Mouse (Mus musculus) adrenal gland, adult 8-10 months (tissue): Measurements from ENCODE around the gene Rbm18. TPM values are rescaled to one million over a fixed set of nuclear protein-coding genes. Genes with fewer than 3 reads are reported as not detected.
A peak's percentile ranks its signal among the peaks of the same experiment; 100 is the strongest.

Source experiments
- DNase-seq: peaks from one replicate; pipeline ENCODE4 v3.0.0; 2022
- total RNA-seq, 4 experiments: library from RNA; stranded (reverse); gene quantifications; 2 replicates each; pipeline ENCODE4 v1.2.4; 2022

Gene Rbm18
- total RNA-seq, 4 experiments from 2014 or later: 26.7 to 32.6 (median 29.8) TPM

DNA sequence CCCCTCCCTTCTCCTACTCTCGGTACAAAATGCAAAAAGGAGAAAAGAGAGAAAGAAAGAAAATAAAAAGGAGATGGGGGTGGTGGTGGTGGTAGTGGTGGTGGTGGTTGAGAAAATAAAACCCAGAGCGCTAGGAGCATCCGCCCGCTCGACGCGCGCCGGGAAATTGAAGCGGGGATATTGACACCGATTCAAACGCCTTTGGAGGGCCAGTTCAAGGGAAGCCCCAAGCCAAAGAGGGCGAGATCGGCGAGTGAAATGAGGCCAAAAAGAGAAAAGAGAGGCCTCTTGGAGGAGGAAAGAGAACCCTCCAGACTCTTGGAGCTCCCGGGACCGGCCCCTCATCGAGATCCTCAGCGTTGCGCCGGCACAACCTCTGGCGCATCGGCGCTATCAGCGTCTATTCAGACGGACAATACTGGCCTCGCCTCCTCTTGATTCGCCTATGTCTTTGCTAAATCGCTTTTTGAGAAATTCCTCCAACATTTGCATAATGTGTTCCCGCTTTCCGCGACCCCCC is 32.1 kb downstream of the Rbm18 start:
- no peak for DNase-seq

DNA sequence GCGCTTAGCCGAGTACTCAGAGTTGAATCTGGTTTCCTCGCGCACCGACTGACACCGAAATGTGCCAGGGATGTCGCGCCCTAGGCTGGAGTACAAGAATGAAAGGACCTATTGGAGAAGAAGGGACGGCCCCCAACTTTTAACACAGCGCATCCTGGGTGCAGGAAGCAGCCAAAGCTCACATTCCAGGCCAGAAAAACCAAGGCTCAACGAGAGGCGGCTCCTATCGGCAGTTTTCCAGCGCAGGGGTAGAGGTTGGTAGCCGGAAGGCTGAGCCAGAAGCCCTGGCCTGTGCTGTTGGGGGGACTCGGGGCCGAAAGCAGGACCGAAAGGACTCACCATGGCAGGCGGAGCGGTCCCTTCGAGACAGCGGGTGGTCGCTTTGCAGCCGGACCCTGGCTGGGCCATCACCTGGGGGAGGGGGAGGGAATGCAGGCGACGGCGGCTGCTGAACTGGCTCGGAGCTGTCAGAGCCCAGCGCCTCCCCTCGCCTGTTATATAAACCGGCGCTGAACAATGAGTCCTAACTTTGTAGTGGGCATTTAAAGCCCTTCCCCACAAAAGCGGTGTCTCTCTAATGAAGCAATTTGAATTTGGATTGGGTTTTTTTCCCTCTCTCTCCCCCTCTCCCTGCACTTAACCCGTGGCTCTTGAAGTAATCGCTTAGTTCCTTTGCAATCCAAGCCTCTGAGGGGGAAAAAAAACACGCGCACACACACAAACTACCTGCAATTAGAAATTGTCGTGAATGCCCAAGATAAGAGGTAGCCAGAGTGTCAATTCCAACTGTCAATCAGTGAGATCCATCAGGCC is 32.8 kb downstream of the Rbm18 start:
- no peak for DNase-seq

DNA sequence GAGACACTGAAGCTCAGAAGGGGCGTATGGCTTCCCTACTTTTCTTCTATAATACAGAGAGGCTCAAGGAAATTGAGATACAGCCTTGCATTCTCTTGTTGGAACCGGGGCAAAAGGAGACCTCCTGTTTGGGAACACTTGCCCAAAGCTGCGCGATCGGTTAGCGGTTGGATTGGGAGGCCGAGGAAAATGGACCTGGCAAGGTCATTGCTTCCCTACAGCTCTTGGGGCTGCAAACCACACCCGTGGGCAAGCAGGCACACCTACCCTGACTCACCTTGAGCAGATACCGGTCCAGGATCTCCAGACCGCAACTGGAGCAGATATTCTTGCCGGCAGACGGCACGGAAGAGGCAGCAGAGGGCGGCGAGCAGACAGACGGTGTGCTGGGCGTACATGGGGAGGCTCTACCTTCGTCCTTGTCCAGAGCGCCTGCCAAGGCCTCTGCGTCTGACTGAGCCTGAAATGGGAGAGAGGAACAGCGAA is 33.5 kb downstream of the Rbm18 start:
- DNase-seq: no peak

DNA sequence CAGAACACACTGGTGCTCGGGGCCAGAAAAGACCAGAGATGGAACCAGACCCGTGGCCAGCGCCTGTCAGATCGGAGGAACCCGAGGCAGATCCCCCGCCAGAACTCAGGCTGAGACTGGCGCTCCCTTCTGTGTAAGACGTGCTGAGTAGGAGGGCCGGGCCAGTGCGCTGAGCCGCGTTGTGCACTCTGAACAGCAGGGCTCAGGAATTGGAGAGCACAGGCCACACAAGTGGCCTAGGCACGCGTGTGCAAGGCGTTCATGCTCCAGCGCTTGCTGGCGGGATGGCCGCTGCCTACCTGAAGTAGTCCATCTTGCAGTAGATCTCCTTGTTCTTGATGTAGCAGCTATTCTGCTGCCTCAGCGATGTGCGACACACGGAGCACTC is 34.0 kb downstream of the Rbm18 start:
- DNase-seq: no peak

DNA sequence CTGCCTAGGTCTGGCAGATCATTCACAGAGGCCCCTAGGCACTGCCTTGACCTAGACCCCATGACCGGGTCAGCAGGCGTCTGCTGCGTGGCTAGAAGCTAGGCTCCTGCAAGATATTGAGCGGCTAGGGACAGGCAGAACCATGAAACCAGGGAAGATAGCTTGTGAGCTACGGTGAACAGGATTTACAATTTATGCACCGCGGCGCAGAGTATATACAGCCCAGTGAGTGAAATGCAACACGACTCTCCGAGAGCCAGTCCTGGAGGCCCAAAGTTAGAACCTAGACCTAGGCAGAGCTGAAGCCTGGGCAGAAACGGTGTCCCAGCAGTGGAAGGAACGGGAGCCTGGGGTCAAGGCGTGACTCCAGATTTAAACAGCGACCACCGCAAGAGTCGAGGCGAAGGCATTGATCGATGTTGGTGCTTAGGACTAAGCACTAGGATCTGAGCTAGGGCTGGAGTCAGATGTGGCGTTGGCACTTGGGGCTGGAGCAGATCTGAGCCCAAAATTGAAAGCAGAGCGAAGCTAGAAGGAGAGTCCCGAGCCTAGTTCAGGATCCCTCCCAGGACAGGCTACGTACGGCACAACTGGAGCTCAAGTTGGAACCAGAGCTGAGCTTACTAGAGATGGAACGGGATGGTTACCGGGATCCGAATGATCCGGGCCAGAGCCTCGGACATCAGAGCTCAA is 34.6 kb downstream of the Rbm18 start:
- no peak for DNase-seq

DNA sequence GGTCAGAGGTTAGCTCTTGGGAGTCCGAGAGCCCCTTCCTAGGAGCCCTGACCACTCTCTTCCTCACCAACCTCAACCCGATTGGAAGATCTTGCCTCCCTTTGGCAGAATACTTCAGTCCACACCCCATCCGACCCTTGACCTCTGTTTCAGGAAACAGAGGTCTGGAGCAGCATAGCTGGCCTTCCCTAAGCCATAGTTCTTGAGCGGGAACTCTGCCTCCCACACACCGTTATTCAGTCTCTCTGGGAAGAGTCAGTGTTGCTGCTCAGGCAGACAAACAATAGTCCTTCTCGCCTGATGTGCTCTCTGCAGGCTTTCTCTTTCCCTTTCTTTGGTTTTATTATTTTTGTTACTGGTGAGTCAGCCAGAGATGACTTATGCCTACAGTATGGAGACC is 36.8 kb downstream of the Rbm18 start:
- DNase-seq: no peak

DNA sequence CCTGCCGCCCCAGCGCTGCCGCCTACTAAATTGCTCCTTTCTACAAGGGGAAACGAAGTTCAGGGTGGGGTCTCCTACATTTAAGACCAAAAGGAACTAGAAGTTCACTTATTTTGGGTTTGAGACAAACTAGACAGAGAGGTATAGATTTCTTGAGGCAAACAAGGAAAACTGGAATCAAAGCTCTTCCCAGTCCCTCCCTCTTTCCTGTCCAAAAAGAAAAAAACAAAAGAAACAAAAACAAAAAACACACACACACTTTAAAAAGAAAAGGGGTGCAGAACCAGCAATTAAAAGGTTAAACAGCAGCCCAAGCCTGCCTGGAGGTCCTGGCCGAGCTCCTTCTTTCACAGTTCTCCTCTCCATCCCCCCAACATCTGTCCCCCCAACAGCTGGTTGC is 38.6 kb downstream of the Rbm18 start:
- DNase-seq: no peak

DNA sequence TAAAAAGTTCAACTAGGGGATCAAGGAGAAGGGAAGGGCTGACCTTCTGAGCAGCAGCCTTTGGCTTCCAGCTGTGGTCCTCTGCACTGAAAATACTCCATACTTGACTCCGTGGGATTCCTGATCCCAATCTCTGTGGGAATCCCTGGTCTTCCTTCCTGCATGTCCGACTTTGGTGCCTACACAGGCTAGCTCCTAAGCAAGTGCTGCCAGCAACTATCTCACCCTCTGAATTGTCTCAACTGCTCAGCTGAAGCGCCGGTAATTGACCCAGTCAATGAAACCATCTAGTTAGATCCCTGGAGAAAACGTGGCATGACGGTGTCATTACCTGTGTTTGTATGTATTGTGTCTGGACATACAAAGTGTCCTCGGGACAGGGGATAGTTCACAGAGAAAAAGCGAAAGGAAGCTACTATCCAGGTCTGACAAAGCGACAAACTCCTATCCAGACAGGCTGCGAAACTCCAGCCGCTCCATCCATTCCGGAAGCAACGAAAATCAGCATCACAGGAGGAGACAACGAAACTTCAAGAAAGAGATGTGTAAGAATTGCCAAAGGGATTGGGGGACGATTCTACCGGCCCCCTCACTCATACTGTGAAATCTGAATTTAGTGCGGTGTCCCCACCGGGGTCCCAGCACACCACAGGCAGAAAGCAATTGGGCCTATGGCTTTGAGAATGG is 39.3 kb downstream of the Rbm18 start:
- no peak for DNase-seq

DNA sequence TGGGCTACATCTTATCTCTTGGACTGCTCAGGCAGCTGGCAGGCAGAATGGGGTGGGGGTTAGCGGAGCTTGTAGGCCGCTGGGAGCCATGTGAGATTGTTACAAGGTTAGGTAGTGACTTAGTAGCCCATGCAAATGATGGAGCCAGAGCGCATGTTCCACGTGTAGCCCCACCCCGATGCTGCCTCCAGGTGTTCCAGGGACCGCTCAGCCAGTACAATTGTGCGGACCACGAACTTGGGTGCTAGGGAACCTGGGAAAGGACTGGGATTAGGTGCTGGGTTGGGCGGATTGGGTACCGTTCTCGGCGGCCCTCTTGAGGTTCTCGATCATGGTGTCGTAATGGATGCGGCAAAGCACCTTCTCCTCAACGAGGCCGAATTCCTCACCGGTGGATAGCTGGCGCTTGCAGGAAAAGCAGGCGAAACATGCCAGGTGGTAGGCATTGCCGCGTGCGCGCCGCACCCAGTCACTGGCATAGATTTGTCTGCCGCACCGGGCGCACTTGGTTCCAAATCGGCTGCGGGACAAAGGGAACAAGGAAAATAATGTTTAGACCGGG is 42.6 kb downstream of the Rbm18 start:
- DNase-seq: no peak

DNA sequence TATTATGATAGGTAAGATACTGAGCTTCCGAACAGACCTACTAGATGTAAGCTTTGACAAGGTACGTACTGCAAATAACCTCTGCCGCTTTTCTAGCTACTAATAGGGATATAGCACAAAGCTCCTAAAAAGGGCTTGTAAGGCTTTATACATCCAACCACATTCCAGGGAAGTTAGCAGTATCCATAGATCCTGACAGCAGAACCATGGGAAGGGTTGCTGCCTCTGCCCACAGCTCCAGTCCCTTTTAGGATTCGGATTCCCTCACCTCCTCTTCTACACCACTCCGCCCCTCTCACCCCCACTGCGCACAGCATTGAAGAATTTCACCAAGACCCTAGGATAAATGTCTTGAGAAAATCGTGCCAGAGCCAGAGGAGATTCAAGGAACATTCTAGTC is 43.3 kb downstream of the Rbm18 start:
- no peak for DNase-seq

DNA sequence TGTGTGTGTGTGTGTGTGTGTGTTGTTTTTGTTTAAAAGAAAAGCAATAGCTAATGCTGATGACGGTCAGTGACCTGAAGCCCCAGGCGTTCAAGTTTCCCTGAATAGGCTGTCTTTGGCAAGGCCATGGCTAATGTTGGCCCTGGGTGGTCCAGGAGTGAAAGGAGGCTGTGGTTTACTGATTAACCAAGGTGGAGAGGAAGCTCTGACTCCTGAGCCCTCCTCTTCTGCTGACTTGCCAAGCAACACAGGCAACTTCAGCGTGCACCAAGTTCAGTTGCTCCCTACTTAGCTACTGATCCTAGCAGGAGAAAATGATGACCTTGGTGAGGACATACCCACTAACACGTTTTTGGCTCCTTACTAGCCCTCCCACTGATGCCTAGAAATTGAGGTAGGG is 43.8 kb downstream of the Rbm18 start:
- DNase-seq: no peak

DNA sequence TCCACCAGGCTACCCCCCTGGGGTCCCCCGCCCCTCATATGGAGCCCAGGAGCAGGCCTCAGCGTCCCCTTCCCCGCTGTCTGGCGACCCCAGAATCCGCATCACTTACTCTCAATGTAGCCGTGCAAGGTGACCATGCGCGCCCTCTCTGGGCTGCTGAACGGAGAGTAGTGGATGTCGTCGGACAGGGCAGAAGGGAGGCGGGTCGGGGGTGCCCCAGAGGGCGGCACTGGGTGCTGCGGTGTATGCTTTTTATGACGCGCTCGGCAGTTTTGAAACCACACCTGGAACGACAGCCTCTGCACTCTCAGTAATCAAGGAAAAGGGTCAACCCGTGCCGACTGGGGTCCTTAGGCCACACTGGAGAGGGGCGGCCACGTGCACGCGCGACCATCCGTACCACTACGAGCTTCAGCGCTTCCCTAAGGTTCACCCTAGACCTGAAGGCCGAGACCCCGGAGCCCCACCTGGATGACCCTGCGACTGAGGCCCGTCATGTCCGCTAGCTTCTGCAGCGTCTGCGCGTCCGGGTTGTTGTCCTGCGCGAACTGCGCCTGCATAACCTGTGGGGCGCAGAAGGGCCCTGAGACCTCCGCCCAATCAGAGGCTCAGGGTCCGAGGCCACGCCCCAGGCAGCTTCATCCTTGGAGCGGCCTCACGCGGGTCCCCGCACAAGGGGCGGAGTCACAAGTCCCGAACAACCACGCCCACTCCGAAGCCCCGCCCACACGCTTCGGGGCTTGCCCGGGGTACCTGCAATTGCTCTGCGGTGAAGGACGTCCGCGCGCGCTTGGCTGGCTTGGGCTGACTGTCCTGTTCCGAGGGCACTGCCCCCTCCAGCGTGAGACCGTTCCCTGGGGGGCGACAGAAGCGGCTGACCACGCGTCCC is 45.5 kb downstream of the Rbm18 start:
- DNase-seq: peak; percentile 29

DNA sequence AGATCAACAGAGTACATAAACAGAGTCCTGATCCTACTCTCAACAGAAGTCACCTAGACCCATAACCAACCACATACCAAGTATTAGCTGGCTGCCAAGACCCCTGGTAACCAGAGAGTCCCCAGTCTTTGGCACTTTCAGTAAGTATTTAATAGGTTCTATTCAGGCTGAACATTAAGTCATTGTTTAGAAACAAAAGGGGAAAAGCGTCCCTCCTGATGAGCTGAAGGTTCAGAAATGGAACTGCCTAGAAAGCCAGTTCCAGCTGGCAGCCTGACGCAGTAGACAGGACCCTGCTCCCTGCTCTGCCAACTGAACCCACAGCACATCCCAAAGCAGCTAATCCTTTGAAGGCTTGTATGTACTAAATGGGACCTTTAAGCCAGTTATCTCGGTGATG is 47.4 kb downstream of the Rbm18 start:
- DNase-seq: no peak

DNA sequence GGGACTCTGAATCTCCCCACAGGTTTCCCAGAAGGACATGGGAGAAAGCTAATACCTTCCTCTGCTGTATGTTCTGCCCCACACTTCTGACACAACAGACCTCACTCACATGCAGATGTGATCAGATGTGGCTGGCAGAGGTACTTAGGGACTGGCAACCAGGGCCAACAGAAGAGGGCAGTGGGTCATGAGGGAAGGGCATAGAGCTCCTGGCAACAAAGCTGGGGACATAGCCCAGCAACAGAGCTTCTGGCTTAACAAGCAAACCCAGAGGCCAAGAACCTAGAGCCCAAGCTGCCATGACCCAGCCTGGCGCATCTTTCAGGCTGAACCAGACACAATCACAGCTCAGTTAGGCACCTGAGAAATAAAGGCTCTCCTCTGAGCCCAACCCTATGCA is 51.5 kb downstream of the Rbm18 start:
- DNase-seq: no peak

DNA sequence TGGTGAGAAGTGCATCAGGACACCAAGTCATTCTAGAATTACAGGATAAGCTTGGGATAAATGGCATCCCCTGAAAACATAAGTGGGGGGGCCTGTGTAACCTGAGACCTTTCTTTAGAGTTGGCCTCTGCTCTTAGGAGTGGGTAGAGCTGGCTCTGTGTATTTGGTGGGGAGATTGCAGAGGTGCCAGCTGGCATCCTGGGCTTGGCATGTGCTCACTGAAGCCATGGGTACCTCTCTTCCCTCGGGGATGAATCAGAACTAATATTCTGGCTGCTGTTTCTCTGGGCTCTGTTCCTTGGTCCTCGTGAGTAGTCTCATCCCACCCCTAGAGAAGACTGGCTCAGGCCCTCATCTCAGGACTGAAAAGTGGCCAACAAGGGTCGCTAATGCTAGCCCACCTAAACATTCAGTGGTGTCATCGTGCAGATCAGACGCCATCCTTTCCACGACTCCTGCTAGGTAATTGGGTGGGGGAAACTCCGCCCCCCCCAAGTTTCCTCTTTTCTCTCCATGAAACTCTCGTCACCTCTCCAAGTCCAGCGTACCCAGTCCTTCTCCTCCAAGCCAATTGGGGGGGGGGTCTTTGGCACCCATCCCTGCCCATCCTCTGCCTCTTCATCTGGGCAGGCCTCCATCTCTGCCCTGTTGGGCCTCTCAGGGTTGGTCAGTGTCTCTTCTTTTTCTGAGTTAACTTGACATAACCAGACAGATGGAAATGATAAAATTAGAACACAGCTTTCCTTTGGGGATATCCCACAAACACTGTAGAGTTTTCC is 53.6 kb downstream of the Rbm18 start:
- no peak for DNase-seq

DNA sequence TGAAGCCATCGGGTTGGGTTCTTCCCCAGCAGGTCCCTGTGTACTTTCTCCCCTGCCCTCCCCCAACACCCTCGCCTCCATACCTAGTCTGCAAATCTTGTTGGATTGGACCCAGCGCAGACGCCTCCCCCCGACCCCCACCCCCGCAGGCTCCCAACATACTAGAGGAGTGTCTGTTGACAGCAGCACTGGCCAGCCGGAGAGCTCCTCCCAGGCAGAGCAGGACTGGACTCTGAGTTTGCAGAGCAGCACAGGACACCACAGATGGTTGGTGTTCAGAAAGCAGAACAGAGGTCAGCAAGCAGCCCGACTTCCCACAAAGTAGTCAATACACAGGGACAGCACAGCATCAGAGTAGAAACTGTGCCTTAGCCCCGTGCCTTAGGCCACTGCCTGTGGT is 55.1 kb downstream of the Rbm18 start:
- DNase-seq: no peak

DNA sequence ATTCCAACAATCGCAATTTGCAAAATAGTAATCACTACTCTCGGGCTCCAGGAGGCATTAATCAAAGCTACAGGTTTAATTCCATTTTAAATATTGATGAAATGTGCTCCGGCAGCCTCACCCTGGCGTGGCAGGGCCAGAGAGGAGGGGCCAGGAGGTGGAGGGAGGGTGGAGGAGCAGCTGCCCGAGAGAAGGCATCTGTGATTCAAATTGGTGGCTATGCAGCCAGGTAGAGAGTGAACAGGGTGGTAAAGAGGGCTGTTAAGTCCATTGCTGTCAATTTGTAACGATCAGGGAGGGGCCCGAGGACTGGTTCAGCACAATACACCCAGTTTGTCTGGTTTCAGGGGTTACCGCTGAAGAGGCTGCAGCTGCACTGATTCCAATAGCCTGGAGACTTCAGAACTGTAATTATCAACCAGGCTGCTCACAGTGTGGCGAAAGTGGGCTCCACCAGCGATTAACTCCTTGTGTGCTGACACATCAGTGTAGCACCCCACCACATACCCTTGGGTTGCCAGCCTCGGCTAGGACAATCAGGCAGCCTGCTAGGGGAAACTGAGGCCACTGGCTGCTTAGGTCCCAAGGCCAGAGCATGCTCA is 59.3 kb downstream of the Rbm18 start:
- DNase-seq: no peak

DNA sequence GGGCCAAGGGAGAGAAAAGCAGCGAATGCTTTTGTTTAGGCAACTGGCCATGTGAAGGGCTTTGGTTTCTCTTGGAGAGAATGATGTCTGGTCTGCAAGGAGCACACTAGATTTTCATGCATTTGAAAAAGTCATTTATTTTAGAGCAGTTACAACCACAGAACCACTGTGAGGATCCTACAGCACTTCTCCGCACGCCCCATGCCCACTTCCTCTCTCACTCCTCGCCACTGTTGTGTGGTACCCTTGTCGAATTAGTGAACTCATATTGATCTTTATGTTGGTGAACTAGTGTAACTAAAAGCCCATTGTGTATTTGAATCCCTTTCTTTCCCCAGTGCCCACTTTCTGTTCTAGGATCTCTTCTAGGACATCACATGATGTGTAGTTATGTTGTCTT is 61.4 kb downstream of the Rbm18 start:
- DNase-seq: no peak

DNA sequence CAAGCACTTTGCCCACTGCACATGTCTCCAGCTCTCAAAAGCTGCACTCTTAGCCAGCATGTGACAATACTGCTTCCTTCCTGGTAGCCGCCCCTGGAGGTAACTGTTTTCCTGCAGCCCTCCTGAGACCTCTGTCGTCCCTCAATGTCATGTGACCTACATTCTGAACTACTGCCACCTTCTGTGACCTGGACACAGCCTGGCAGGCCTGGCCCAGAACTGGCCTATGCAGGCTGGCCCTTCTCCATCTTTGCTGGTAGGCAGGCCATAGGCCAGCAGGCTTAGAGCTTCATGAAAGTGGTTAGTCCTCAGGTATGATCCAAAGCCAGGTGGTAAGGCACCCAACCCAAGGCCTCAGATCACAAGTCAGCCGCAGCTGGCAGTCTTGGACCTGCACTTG is 62.8 kb downstream of the Rbm18 start:
- no peak for DNase-seq

DNA sequence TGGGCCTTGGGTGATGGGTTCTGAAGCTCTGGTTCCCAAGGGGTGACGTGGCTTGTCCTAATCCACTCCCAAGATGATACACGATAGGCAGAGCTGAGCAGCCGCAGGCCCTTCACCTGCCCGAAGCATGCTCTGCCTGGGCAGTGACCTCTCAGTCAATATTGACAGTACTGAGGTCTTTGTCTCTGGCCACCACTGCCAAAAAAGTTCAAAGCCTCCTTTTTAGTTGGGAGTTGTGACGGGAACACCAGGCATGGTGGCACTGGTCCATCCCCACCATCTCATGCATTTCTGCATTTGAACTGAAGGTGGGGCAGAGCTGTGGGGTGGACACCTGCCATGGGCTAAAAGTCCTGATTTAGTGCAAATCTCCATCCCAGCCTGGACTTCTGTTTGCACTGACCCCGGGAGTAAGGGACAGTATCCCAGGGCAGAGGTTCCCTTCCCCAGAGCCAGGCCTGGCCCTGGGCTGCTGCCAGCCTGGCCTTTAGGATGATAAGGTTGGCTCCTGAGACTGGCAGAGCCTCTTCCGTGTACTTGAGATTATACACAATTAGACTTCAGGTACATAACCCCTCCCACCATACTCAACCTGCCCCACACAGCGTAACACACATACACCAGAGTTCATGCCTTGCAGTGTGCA is 64.8 kb downstream of the Rbm18 start:
- no peak for DNase-seq
